Mouse (Mus musculus) ovary, adult 18-20 months (tissue): ENCODE measurements around the gene Adamts17.

ENCODE experiments used
- DNase-seq: peaks from one replicate; pipeline ENCODE4 v3.0.0; 2022; ENCODE audit warnings: low spot score, mixed read lengths

Gene Adamts17

GRCm38 (mm10) chr7:66846582-66846981, 7.0 kb downstream of the Adamts17 start:
- no peak for DNase-seq

- DNase-seq: no peak
Observed at GRCm38 (mm10) chr7:66847299-66847698, 7.8 kb downstream of the Adamts17 start.

- DNase-seq: no peak
Observed at GRCm38 (mm10) chr7:66849316-66849715, 9.8 kb downstream of the Adamts17 start.

DNA sequence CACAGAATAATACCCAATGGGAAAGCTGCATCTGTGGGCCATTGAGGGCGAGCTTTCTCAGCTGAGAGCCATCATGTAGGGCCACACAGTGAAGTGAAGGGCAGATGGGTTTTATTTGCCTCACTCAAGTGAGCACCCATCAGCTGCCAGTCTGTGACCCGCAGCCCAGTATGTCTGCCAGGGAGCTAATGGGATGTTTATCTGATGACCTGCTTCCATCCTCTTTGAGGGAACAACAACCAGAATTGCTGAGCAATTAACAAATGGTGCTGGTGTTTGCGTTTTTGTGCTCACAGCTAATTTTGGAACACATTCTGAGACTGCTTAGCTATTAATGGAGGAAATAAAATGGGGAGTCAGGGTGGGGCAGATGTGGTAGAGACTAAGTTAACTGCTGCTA, 12.6 kb downstream of the Adamts17 start:
- DNase-seq: no peak

- no peak for DNase-seq
Observed at GRCm38 (mm10) chr7:66857610-66858009, 18.1 kb downstream of the Adamts17 start.

DNA sequence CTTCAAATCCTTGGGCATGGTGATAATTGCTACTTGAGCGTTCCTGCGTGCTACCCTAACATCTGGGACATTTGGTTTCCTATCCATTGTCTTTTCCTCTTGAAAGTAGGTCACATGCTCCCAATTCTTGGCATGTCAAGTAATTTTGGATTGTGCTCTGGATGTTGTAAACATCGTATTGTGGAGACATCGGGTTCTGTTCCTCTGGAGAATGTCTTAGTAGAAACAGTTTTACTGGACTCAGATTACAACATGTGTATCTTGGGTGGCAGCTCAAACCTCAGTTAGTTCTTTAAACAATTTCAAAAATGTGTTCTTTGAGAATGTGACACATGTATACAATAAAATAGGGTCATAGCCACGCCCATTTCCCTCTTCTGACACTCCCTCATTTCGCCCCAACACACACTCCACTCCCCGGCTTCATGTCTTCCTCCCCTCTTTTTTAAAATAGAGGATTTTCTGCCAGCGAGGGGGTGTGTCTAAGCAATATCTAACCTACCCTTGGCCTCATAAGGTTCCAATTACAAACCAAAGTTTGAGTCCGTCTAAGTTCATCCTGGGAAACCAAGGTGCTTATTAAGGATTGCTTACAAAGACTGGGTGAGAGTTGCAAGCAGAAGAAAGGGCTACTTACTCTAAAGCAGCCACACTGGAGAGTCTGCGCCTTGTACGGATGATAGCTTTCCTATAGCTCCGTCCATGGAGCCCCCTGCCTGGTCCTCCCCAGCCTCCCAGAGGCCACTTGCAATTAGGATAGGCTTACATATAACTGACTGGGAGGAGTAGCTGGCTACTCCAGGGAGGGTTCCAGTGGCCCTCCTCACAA, 18.9 kb downstream of the Adamts17 start:
- no peak for DNase-seq

DNA sequence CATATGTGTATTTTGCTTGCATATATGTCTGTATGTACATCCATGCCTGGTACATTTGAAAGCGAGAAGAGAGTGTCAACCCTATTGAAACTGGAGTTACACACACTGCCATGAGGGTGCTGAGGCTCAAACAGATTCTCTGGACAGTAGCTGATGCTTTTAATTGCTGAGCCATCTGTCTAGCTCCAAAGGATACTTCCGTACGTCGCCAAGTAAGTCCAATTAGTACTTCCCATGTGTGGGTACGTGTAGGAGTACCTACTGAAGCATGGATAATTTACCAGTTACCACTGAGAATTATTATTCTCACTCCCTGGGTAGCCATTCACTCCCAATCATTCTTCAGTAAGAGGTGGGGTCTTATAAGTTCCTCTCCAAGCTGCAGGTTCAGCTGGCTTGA, 19.7 kb downstream of the Adamts17 start:
- DNase-seq: no peak

GRCm38 (mm10) chr7:66866944-66867718, 27.6 kb downstream of the Adamts17 start:
- no peak for DNase-seq

GRCm38 (mm10) chr7:66867719-66868501, 28.4 kb downstream of the Adamts17 start:
- no peak for DNase-seq

DNA sequence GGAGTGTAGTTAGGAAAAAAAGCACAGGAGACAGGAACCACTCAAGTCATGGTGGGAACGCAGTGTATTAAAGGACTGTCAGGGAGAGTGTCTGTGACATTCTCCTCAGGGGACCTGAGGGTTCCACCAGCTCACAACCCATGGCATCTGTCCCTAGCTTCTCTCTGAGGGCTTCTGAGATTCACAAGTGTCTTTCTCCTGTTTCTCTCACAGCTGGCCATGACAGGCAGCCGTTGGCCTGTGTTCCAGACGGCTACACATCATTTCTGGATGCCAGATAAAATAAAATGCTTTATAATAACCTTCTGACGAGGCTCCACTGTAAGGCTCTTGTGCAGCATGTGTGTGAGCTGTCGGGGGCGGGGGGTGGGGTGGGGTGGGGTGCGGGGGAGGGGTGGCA, 32.0 kb downstream of the Adamts17 start:
- no peak for DNase-seq

DNA sequence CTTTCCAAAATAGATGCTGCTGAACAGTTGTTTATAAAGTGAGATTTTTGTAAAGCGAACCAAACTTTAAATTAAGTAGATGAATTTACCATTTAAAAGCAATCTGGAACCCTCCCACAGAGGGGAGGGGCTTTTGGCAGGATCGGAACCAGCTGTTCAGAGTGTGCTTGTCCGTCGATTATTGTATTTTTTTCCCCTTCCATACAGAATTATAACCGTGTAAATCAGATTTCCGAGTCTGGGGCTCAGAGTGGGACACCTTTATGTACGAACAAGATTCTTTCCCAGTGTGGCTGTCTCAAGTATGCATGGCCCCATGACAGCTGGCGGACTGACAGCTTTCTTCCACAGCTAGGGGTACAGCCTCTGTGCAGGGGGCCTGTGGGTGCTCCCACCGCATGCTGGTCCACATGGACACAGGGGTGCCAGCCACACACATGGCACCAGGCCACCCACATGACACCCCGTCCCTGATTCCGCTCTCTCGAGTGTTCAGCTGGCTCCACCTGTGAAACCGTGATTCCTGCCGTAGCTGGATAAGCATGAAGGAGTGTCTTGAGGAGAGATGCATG, 32.5 kb downstream of the Adamts17 start:
- DNase-seq: no peak

GRCm38 (mm10) chr7:66873235-66873634, 33.7 kb downstream of the Adamts17 start:
- DNase-seq: no peak

DNA sequence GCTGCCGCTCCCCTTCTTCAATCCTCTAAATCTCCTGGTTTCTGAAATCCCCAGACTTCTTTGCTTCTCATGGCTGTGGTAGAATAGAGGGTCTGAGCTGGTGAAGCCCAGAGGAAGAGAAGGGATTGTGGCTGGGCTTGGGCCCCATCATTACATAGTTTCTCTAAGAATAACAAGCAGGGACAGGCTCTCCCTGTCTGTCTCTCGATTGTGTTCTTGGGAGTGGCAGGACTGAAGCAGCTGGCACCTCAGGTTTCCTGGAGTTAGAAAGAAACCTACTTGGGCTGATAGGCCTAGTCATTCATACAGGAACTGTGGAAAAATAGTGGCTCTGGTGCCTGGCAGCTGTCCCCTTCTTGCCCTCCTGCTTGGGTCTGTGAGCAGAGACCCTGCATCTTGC, 51.9 kb downstream of the Adamts17 start:
- no peak for DNase-seq

- no peak for DNase-seq
Observed at GRCm38 (mm10) chr7:66892096-66892495, 52.6 kb downstream of the Adamts17 start.

DNA sequence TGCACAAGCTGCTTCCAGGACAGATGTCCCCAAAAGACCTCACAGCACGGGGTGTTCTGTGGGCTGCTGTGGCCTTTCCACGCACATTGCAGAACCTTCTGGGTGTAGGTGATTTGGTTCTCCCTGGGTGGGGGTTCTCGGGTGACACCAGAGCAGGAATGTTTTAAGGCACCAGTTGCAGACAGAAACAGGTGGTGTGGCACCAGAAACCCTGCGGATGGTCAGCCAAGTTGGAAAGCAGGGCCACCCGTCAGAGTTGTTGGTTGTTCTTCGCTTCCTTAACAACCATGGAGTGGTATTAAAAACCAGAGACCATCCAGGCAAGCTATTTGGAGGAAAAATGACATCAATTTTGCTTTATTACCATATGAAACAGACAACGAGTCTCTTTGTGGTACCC, 62.8 kb downstream of the Adamts17 start:
- DNase-seq: no peak

DNA sequence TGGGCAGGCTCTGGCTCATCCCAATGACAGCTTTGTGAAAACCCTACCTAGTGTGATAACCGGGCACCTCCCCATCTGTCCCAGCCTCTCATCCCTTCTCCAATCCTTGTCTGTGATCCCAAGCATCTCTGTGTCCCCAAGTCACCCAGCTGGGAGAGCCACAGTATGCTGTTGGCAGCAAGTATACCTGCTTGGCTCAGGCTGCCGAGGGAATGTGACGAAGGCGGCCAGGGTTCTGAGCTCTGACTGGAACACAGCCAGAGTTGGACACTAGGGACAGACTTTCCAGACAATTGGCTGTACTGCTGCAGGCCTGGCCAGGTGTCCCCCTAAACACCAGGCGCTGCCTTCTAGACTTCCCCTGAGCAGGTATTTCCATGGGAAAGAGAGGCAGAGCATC, 63.5 kb downstream of the Adamts17 start:
- no peak for DNase-seq

GRCm38 (mm10) chr7:66905941-66906340, 66.4 kb downstream of the Adamts17 start:
- no peak for DNase-seq

GRCm38 (mm10) chr7:66912866-66913265, 73.3 kb downstream of the Adamts17 start:
- no peak for DNase-seq

DNA sequence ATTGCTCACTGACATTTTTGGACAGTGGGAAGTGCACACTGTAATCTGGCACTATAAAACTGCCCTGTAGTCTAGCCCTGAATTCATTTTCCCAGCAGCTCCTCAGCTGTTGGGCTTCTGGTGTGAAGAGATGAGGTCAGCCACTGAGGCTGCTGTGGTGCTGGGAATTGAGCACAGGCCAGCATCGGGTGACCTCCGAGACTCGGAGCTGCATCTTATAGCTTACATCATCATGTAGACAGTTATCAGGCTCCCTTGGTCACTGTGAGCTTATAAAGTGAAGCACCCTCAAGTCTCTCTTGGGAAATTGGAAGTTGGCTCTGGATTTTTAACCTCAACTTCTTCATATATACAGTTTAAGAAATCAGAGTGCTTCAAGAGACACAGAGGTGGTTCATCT, 84.1 kb downstream of the Adamts17 start:
- no peak for DNase-seq

- DNase-seq: no peak
Observed at GRCm38 (mm10) chr7:66924104-66924503, 84.6 kb downstream of the Adamts17 start.

GRCm38 (mm10) chr7:66929263-66929662, 89.7 kb downstream of the Adamts17 start:
- DNase-seq: peak; percentile 62

- DNase-seq: no peak
Observed at GRCm38 (mm10) chr7:66931291-66931690, 91.8 kb downstream of the Adamts17 start.
